13 mouse cellular contexts compared by ENCODE assay signal in genomic region chr9:40210744-40211143, GRCm38 (mm10). TPM values are rescaled to one million over a fixed set of nuclear protein-coding genes. Genes with fewer than 3 reads are reported as not detected.
"Had no signal": no experiment of that assay in that cellular context is flagged by ENCODE, and none has a peak within 500 bp of the region (broad histone marks: within the 10 kb centered on the region; RNA-seq: fewer than 3 reads in every experiment).

No protein-coding gene starts in this region.

- DNase-seq: lung, adult 18-20 months; lung, embryonic 14.5 days; lung, postnatal 14 days; lung, postnatal 36 days; right cerebral cortex, postnatal 14 days; thymus, adult 2 months; thymus, postnatal 25 days; thymus, postnatal 4 days had no signal

- ATAC-seq: midbrain, embryonic 13.5 days; midbrain, embryonic 15.5 days had no signal

RNA-seq across cellular contexts. Expression of gene Olfr986, which starts 30.0 kb away (rescaled TPM):
- total RNA-seq: midbrain, postnatal 0 days; monocyte, adult 5-6 weeks; neutrophil, adult 5-6 weeks had no signal

RNA-seq across cellular contexts. Expression of gene Scn3b, which starts 58.3 kb away (rescaled TPM):
- total RNA-seq: monocyte, adult 5-6 weeks; neutrophil, adult 5-6 weeks had no signal
